Mouse (Mus musculus): ENCODE data around the gene Pa2g4. TPM values are rescaled to one million over a fixed set of nuclear protein-coding genes. Genes with fewer than 3 reads are reported as not detected.
"Not testable (repeated sequence)": the region's sequence is repeated elsewhere in the genome, so short reads cannot be mapped to it uniquely, and the experiment has no call there.

Pa2g4 gene
- polyA plus RNA-seq, 1 experiment, result 396 TPM

GRCm38 (mm10) chr10:128548947-128549681 is 16.7 kb downstream of the Pa2g4 start, which contains the start of gene Rpl41:
Rpl41 (minus strand) TSS chr10:128549305.
- peaks cover 24% of the 10 kb centered on the region for H3K36me3 ChIP-seq (ENCODE audit: control insufficient read depth, insufficient read depth, low read length, poor library complexity, severe bottlenecking)
- H3K9ac ChIP-seq (ENCODE audit: low read depth, poor library complexity, severe bottlenecking), result peak within 1 kb of the TSS; percentile 100
- H3K9me3 ChIP-seq (replicated peaks; ENCODE audit: control insufficient read depth, insufficient read depth, low read length, poor library complexity, severe bottlenecking), result no peaks in the 10 kb centered on the region
- TF ChIP-seq CTCF (IDR thresholded peaks at IDR 0.05; ENCODE audit: low read depth, low read length) (no peak), EP300 (IDR thresholded peaks at IDR 0.05; ENCODE audit: insufficient read depth, low read depth, low read length) (no peak), POLR2A (IDR thresholded peaks at IDR 0.05; ENCODE audit: insufficient read depth, low read length) (peak; percentile 99)
- peak within 1 kb of the TSS; percentile 96 for H3K27ac ChIP-seq (ENCODE audit: insufficient read depth, low read length)
- peak within 1 kb of the TSS; percentile 83 for H3K4me3 ChIP-seq (ENCODE audit: low read depth, low read length)
- H3K4me1 ChIP-seq (ENCODE audit: control insufficient read depth, insufficient read depth, low read length), result no peaks in the 10 kb centered on the region
- H3K27me3 ChIP-seq (ENCODE audit: control insufficient read depth, insufficient read depth, low read length, poor library complexity, severe bottlenecking), result no peaks in the 10 kb centered on the region

DNA sequence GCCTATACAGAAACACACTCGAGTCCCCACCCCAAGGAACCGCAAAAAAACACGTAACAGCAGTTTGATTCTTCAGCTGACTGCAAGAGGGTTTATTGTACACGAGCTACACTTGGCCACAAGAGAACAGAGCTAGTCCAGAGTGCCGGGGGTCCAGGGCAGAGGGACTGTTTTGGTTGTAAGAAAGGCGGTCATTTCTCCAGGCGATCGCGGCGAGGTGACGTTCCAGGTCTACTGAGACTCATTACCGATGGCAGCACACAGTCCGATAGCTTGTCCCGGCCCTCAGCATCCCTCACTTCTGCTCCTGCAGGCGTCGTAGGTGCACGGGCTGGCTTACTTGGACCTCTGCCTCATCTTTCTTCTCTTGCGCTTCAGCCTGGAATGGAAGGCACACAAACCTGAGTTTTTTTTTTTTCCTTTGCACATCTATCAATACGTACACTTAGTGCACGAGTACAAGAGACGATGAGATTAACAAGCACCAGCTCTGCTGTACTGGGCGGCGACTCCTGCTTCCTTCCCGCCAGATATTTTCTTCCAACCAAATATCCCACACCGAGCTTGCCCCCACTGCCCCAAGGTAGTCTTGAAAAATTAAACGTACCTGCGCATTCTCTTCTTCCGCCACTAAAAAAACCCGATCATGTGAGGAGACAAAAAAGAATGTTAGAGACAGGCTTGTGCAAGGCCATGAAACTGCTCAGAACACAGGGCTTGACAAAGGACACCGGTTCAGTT is 17.6 kb downstream of the Pa2g4 start:
- H3K27ac ChIP-seq (ENCODE audit: insufficient read depth, low read length), result peak overlapping the region; percentile 96
- H3K4me1 ChIP-seq (ENCODE audit: control insufficient read depth, insufficient read depth, low read length); H3K27me3 ChIP-seq (ENCODE audit: control insufficient read depth, insufficient read depth, low read length, poor library complexity, severe bottlenecking); H3K9me3 ChIP-seq (replicated peaks; ENCODE audit: control insufficient read depth, insufficient read depth, low read length, poor library complexity, severe bottlenecking): not testable (repeated sequence)
- peak overlapping the region; percentile 87 for H3K4me3 ChIP-seq (ENCODE audit: low read depth, low read length)
- peak overlapping the region; percentile 100 for H3K9ac ChIP-seq (ENCODE audit: low read depth, poor library complexity, severe bottlenecking)
- peaks cover 33% of the 10 kb centered on the region for H3K36me3 ChIP-seq (ENCODE audit: control insufficient read depth, insufficient read depth, low read length, poor library complexity, severe bottlenecking)

DNA sequence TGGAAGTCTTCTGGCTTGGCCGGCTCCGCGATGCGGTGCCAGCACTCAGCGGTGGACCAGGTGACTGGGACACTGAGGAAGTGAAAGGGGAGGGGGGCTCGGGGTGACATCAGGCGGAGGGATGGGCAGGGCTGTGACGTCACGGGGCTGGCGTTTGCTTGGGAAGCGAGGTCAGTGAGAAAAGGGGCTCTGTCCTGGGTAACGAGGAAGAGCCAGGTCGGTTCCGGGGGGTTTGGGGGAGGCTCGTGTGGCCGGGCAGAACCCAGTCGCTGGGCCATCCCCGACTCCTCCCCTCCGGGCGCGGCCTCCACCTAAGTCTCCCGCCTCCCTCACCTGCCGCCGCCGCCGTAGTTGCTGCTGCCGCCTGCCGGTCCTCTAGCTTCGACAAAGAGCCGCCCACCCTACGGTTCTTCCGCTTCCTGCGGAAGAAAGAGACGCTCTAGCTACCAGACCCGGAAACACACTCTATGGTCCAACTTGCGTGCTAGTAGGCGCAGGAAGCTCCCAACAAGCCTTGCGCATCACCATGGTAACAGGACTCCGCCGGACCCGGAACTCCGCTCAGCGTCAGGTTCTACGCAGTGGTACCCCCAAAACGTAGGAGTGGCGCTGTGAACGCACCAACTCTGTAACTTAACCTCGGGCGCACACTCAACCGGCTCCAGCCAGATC is 18.3 kb downstream of the Pa2g4 start, which contains the start of gene Zc3h10:
Gene Zc3h10 (minus strand): TSS at position 414 of the 672 bp plus-strand sequence.
- no peaks in the 10 kb centered on the region for H3K4me1 ChIP-seq (ENCODE audit: control insufficient read depth, insufficient read depth, low read length)
- no peaks in the 10 kb centered on the region for H3K27me3 ChIP-seq (ENCODE audit: control insufficient read depth, insufficient read depth, low read length, poor library complexity, severe bottlenecking)
- H3K9me3 ChIP-seq (replicated peaks; ENCODE audit: control insufficient read depth, insufficient read depth, low read length, poor library complexity, severe bottlenecking), result no peaks in the 10 kb centered on the region
- peak within 1 kb of the TSS; percentile 100 for H3K9ac ChIP-seq (ENCODE audit: low read depth, poor library complexity, severe bottlenecking)
- TF ChIP-seq CTCF (IDR thresholded peaks at IDR 0.05; ENCODE audit: low read depth, low read length), result peak; percentile 13
- peak; percentile 96 for TF ChIP-seq POLR2A (IDR thresholded peaks at IDR 0.05; ENCODE audit: insufficient read depth, low read length)
- peak; percentile 59; the same call in 1 of the 2 replicates for TF ChIP-seq EP300 (IDR thresholded peaks at IDR 0.05; ENCODE audit: insufficient read depth, low read depth, low read length)
- H3K36me3 ChIP-seq (ENCODE audit: control insufficient read depth, insufficient read depth, low read length, poor library complexity, severe bottlenecking), result peaks cover 36% of the 10 kb centered on the region
- peak within 1 kb of the TSS; percentile 87 for H3K4me3 ChIP-seq (ENCODE audit: low read depth, low read length)
- peak within 1 kb of the TSS; percentile 96 for H3K27ac ChIP-seq (ENCODE audit: insufficient read depth, low read length)

- TF ChIP-seq CTCF (IDR thresholded peaks at IDR 0.05; ENCODE audit: low read depth, low read length) (no peak), EP300 (IDR thresholded peaks at IDR 0.05; ENCODE audit: insufficient read depth, low read depth, low read length) (no peak), POLR2A (IDR thresholded peaks at IDR 0.05; ENCODE audit: insufficient read depth, low read length) (no peak)
- Histone ChIP-seq H3K9ac (ENCODE audit: low read depth, poor library complexity, severe bottlenecking) (peak overlapping the region; percentile 100), H3K27me3 (ENCODE audit: control insufficient read depth, insufficient read depth, low read length, poor library complexity, severe bottlenecking) (no peaks in the 10 kb centered on the region), H3K9me3 (replicated peaks; ENCODE audit: control insufficient read depth, insufficient read depth, low read length, poor library complexity, severe bottlenecking) (no peaks in the 10 kb centered on the region), H3K36me3 (ENCODE audit: control insufficient read depth, insufficient read depth, low read length, poor library complexity, severe bottlenecking) (peaks cover 40% of the 10 kb centered on the region), H3K4me1 (ENCODE audit: control insufficient read depth, insufficient read depth, low read length) (no peaks in the 10 kb centered on the region), H3K4me3 (ENCODE audit: low read depth, low read length) (peak overlapping the region; percentile 87), H3K27ac (ENCODE audit: insufficient read depth, low read length) (peak overlapping the region; percentile 64)
Observed at GRCm38 (mm10) chr10:128546787-128547186, 19.0 kb downstream of the Pa2g4 start.

DNA sequence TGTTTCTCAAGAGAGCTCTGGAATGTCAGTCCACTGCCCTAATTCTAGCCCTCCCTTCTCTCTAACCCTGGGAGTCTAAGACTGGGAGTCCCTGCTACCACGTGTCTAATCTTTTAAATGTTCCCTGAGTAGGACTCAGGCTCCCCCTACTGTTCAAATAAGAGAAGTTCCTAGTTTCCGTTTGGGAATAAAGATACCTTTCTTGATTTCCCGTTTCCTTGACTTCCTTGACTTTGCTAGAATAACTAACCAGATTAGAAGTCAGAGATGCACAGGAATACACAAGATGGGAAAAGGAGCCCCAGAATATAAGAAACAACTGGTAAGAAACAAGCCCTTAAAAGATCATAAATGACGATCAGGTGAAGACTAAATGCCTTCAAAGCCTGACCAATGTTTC is 19.4 kb downstream of the Pa2g4 start:
- TF ChIP-seq CTCF (IDR thresholded peaks at IDR 0.05; ENCODE audit: low read depth, low read length) (no peak), POLR2A (IDR thresholded peaks at IDR 0.05; ENCODE audit: insufficient read depth, low read length) (no peak), EP300 (IDR thresholded peaks at IDR 0.05; ENCODE audit: insufficient read depth, low read depth, low read length) (no peak)
- Histone ChIP-seq H3K36me3 (ENCODE audit: control insufficient read depth, insufficient read depth, low read length, poor library complexity, severe bottlenecking) (peaks cover 40% of the 10 kb centered on the region), H3K27me3 (ENCODE audit: control insufficient read depth, insufficient read depth, low read length, poor library complexity, severe bottlenecking) (no peaks in the 10 kb centered on the region), H3K4me1 (ENCODE audit: control insufficient read depth, insufficient read depth, low read length) (no peaks in the 10 kb centered on the region), H3K9ac (ENCODE audit: low read depth, poor library complexity, severe bottlenecking) (peak overlapping the region; percentile 100), H3K4me3 (ENCODE audit: low read depth, low read length) (peak overlapping the region; percentile 87), H3K9me3 (replicated peaks; ENCODE audit: control insufficient read depth, insufficient read depth, low read length, poor library complexity, severe bottlenecking) (no peaks in the 10 kb centered on the region), H3K27ac (ENCODE audit: insufficient read depth, low read length) (peak overlapping the region; percentile 64)
